In genomic region chr6:122299621-122300133, GRCm38 (mm10) we compare ENCODE assay signal across 17 mouse cellular contexts. TPM values are rescaled to one million over a fixed set of nuclear protein-coding genes. Genes with fewer than 3 reads are reported as not detected.
"Had no signal": no experiment of that assay in that cellular context is flagged by ENCODE, and none has a peak within 500 bp of the region (broad histone marks: within the 10 kb centered on the region; RNA-seq: fewer than 3 reads in every experiment).

No protein-coding gene starts in this region.

- H3K4me3 ChIP-seq: limb, embryonic 13.5 days; liver, embryonic 15.5 days; megakaryocyte, embryonic 14.5 days; midbrain, embryonic 12.5 days; neural tube, embryonic 13.5 days; stomach, embryonic 15.5 days had no signal

- H3K27me3 ChIP-seq: limb, embryonic 13.5 days; liver, embryonic 15.5 days; megakaryocyte, embryonic 14.5 days; midbrain, embryonic 12.5 days; neural tube, embryonic 13.5 days; stomach, embryonic 15.5 days had no signal

- DNase-seq: kidney, adult 2 months; kidney, postnatal 36 days; left cerebral cortex, postnatal 4 days; lung, embryonic 14.5 days; lung, postnatal 10 days; lung, postnatal 4 days; right cerebral cortex, postnatal 14 days; thymus, postnatal 4 days had no signal

- ATAC-seq: midbrain, embryonic 16.5 days had no signal

- H3K4me1 ChIP-seq: midbrain, embryonic 12.5 days; stomach, embryonic 15.5 days had no signal

- H3K36me3 ChIP-seq: limb, embryonic 13.5 days; liver, embryonic 15.5 days; midbrain, embryonic 12.5 days; neural tube, embryonic 13.5 days; stomach, embryonic 15.5 days had no signal

- H3K27ac ChIP-seq: limb, embryonic 13.5 days; liver, embryonic 15.5 days; midbrain, embryonic 12.5 days; neural tube, embryonic 13.5 days; stomach, embryonic 15.5 days had no signal

- H3K9ac ChIP-seq: limb, embryonic 13.5 days; liver, embryonic 15.5 days; lung, embryonic 14.5 days; midbrain, embryonic 12.5 days; neural tube, embryonic 13.5 days; stomach, embryonic 15.5 days had no signal

- H3K4me2 ChIP-seq: limb, embryonic 13.5 days; liver, embryonic 15.5 days; lung, embryonic 14.5 days; midbrain, embryonic 12.5 days; neural tube, embryonic 13.5 days; stomach, embryonic 15.5 days had no signal

- H3K9me3 ChIP-seq: limb, embryonic 13.5 days; liver, embryonic 15.5 days; megakaryocyte, embryonic 14.5 days; midbrain, embryonic 12.5 days; neural tube, embryonic 13.5 days; stomach, embryonic 15.5 days had no signal

RNA-seq across cellular contexts. Expression of gene Klrg1, which starts 17.0 kb away (rescaled TPM):
- polyA plus RNA-seq: kidney, embryonic 16.5 days; liver, adult 2 months; liver, embryonic 15.5 days; lung, embryonic 14.5 days; stomach, embryonic 15.5 days had no signal
